Mouse (Mus musculus): Measurements from ENCODE around the gene Kcnc2. TPM values are rescaled to one million over a fixed set of nuclear protein-coding genes. Genes with fewer than 3 reads are reported as not detected.

The Kcnc2 gene
- polyA plus RNA-seq, 1 experiment, result not detected

GRCm38 (mm10) chr10:112269939-112270781, 761 bp upstream of the Kcnc2 start:
- peak overlapping the region; percentile 53 for H3K4me3 ChIP-seq (ENCODE audit: insufficient read depth, low read depth, low read length)
- peak overlapping the region; percentile 35 for H3K27ac ChIP-seq (ENCODE audit: insufficient read depth, low read depth, low read length)
- peaks cover 15% of the 10 kb centered on the region; the same call in 1 of the 2 replicates for H3K4me1 ChIP-seq (ENCODE audit: control insufficient read depth, insufficient read depth, low read length)
- TF ChIP-seq POLR2A (IDR thresholded peaks at IDR 0.05; ENCODE audit: insufficient read depth, low read depth, low read length) (no peak), CTCF (IDR thresholded peaks at IDR 0.05; ENCODE audit: insufficient read depth, low read depth, low read length) (no peak)
- WGBS, result 2% methylated on average over 43 of the region's 43 CpGs

GRCm38 (mm10) chr10:112271803-112272165, 863 bp downstream of the Kcnc2 start:
- peaks cover 15% of the 10 kb centered on the region; the same call in 1 of the 2 replicates for H3K4me1 ChIP-seq (ENCODE audit: control insufficient read depth, insufficient read depth, low read length)
- peak overlapping the region; percentile 53 for H3K4me3 ChIP-seq (ENCODE audit: insufficient read depth, low read depth, low read length)
- no peak overlapping the region; the same call in 1 of the 2 replicates for H3K27ac ChIP-seq (ENCODE audit: insufficient read depth, low read depth, low read length)
- under 1% methylated on average over 36 of the region's 36 CpGs for WGBS
- no peak for TF ChIP-seq POLR2A (IDR thresholded peaks at IDR 0.05; ENCODE audit: insufficient read depth, low read depth, low read length)
- TF ChIP-seq CTCF (IDR thresholded peaks at IDR 0.05; ENCODE audit: insufficient read depth, low read depth, low read length), result no peak

DNA sequence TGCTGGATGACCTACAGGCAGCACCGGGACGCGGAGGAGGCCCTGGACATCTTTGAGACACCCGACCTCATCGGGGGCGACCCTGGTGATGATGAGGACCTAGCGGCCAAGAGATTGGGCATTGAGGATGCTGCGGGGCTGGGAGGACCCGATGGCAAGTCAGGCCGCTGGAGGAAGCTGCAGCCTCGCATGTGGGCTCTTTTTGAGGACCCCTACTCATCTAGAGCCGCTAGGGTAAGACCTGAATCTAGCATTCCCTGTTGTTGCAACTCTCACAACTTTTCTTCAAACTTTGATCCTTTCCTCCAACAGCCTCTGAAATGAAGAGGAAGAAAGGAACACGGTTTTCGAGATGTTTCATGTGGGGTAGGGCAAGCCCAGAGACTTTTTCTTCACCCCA, 1.2 kb downstream of the Kcnc2 start:
- TF ChIP-seq CTCF (IDR thresholded peaks at IDR 0.05; ENCODE audit: insufficient read depth, low read depth, low read length) (no peak), POLR2A (IDR thresholded peaks at IDR 0.05; ENCODE audit: insufficient read depth, low read depth, low read length) (no peak)
- Histone ChIP-seq H3K4me1 (ENCODE audit: control insufficient read depth, insufficient read depth, low read length) (peaks cover 15% of the 10 kb centered on the region; the same call in 1 of the 2 replicates), H3K27ac (ENCODE audit: insufficient read depth, low read depth, low read length) (no peak overlapping the region), H3K4me3 (ENCODE audit: insufficient read depth, low read depth, low read length) (peak overlapping the region; percentile 53)
- WGBS, result 23% methylated on average over 14 of the region's 14 CpGs

DNA sequence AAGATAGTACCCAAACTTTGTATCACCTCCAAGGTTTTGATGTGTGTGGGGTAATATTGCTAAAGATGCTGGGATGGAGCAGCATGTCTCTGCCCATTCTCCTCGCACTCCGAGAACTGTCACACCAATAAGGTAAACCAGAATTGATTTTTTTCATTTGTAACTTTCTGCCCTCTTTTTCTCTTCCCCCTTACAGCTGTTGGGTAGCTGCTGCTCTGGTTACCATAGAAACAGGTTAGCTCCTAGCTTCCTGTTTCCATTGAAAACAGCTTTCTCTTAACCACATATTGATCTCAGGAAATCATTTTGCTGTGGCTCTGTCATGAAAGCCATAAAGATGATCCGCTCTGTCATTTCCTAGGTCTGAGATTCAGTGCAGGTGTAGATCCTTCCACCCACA, 7.1 kb downstream of the Kcnc2 start:
- WGBS, result 65% methylated on average over 3 of the region's 3 CpGs
- no peak overlapping the region for H3K4me3 ChIP-seq (ENCODE audit: insufficient read depth, low read depth, low read length)
- TF ChIP-seq CTCF (IDR thresholded peaks at IDR 0.05; ENCODE audit: insufficient read depth, low read depth, low read length) (no peak), POLR2A (IDR thresholded peaks at IDR 0.05; ENCODE audit: insufficient read depth, low read depth, low read length) (no peak)
- no peak overlapping the region for H3K27ac ChIP-seq (ENCODE audit: insufficient read depth, low read depth, low read length)
- H3K4me1 ChIP-seq (ENCODE audit: control insufficient read depth, insufficient read depth, low read length), result no peaks in the 10 kb centered on the region

- TF ChIP-seq POLR2A (IDR thresholded peaks at IDR 0.05; ENCODE audit: insufficient read depth, low read depth, low read length) (no peak), CTCF (IDR thresholded peaks at IDR 0.05; ENCODE audit: insufficient read depth, low read depth, low read length) (no peak)
- Histone ChIP-seq H3K27ac (ENCODE audit: insufficient read depth, low read depth, low read length) (no peak overlapping the region), H3K4me3 (ENCODE audit: insufficient read depth, low read depth, low read length) (no peak overlapping the region), H3K4me1 (ENCODE audit: control insufficient read depth, insufficient read depth, low read length) (no peaks in the 10 kb centered on the region)
- 75% methylated on average over 11 of the region's 11 CpGs for WGBS
Measured at GRCm38 (mm10) chr10:112315136-112315535, 44.2 kb downstream of the Kcnc2 start.

DNA sequence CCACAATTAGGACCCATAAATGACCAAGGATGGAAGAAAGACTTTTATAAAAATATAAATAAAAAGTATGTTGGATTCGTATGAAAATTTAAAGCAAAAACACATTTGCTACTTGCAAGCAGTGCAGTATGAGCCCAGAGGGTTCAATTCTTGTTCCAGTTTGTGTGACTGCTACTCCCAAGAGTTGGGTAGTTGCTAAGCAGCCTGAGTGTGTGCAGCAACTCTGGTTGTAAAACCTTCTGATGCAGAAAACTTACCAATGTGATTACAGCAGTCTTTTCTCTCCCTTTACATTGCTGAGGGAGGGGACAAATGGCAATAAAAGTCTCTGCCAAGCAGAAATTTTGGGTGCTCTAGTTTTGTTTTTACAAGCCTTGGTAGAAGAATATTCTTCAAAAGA, 46.9 kb downstream of the Kcnc2 start:
- no peak for TF ChIP-seq CTCF (IDR thresholded peaks at IDR 0.05; ENCODE audit: insufficient read depth, low read depth, low read length)
- no peak for TF ChIP-seq POLR2A (IDR thresholded peaks at IDR 0.05; ENCODE audit: insufficient read depth, low read depth, low read length)
- WGBS, result 87% methylated on average over 1 of the region's 1 CpGs
- H3K4me3 ChIP-seq (ENCODE audit: insufficient read depth, low read depth, low read length), result no peak overlapping the region
- no peaks in the 10 kb centered on the region for H3K4me1 ChIP-seq (ENCODE audit: control insufficient read depth, insufficient read depth, low read length)
- no peak overlapping the region for H3K27ac ChIP-seq (ENCODE audit: insufficient read depth, low read depth, low read length)

- 56% methylated on average over 3 of the region's 3 CpGs for WGBS
- Histone ChIP-seq H3K4me1 (ENCODE audit: control insufficient read depth, insufficient read depth, low read length) (no peaks in the 10 kb centered on the region), H3K4me3 (ENCODE audit: insufficient read depth, low read depth, low read length) (no peak overlapping the region), H3K27ac (ENCODE audit: insufficient read depth, low read depth, low read length) (no peak overlapping the region)
- TF ChIP-seq CTCF (IDR thresholded peaks at IDR 0.05; ENCODE audit: insufficient read depth, low read depth, low read length), result no peak
- no peak for TF ChIP-seq POLR2A (IDR thresholded peaks at IDR 0.05; ENCODE audit: insufficient read depth, low read depth, low read length)
Measured at GRCm38 (mm10) chr10:112357669-112358362, 86.9 kb downstream of the Kcnc2 start.

GRCm38 (mm10) chr10:112358363-112358704, 87.4 kb downstream of the Kcnc2 start:
- TF ChIP-seq CTCF (IDR thresholded peaks at IDR 0.05; ENCODE audit: insufficient read depth, low read depth, low read length) (no peak), POLR2A (IDR thresholded peaks at IDR 0.05; ENCODE audit: insufficient read depth, low read depth, low read length) (no peak)
- 51% methylated on average over 8 of the region's 8 CpGs for WGBS

DNA sequence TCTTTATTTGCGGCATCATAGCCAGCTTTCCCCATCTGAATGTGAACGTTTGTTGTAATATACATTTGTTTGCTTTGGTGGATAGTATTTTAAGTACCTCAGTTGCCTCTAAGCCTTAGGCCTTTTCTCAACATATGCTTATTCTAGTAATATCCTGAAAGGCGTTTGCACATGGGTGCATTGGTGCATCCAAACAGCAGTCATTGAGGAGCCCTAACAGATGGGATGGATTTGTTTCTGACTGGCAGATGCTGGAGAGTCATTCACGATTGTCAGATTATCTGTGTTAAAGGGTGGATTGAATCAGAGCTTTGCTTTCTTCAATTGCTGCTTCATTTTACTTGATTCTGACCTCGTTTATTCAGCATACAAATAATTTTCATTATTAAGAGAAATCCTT, 89.8 kb downstream of the Kcnc2 start:
- Histone ChIP-seq H3K4me3 (ENCODE audit: insufficient read depth, low read depth, low read length) (no peak overlapping the region), H3K4me1 (ENCODE audit: control insufficient read depth, insufficient read depth, low read length) (no peaks in the 10 kb centered on the region), H3K27ac (ENCODE audit: insufficient read depth, low read depth, low read length) (no peak overlapping the region)
- 79% methylated on average over 5 of the region's 5 CpGs for WGBS
- TF ChIP-seq CTCF (IDR thresholded peaks at IDR 0.05; ENCODE audit: insufficient read depth, low read depth, low read length), result no peak
- TF ChIP-seq POLR2A (IDR thresholded peaks at IDR 0.05; ENCODE audit: insufficient read depth, low read depth, low read length), result no peak

More at GRCm38 (mm10) chr10:112358363-112358704, 87.4 kb downstream of the Kcnc2 start:
- no peak overlapping the region for H3K4me3 ChIP-seq (ENCODE audit: insufficient read depth, low read depth, low read length)
- no peak overlapping the region for H3K27ac ChIP-seq (ENCODE audit: insufficient read depth, low read depth, low read length)
- H3K4me1 ChIP-seq (ENCODE audit: control insufficient read depth, insufficient read depth, low read length), result no peaks in the 10 kb centered on the region
